In genomic region chr17:75110252-75111205, GRCm38 (mm10) we compare ENCODE assay signal across 11 mouse cellular contexts.
A peak's percentile ranks its signal among the peaks of the same experiment; 100 is the strongest.
DNase-seq lines count a peak whose midpoint lies in the region; ATAC-seq and TF ChIP-seq lines count a peak whose summit lies in the region.
"Had no signal": no experiment of that assay in that cellular context is flagged by ENCODE, and none has a peak within 500 bp of the region (broad histone marks: within the 10 kb centered on the region; RNA-seq: fewer than 3 reads in every experiment).

No protein-coding gene starts in this region.

- no peaks in the 10 kb centered on the region for H3K9me3 ChIP-seq in stomach, postnatal 0 days (ENCODE audit: control insufficient read depth, low read length)
- H3K9me3 ChIP-seq: midbrain, embryonic 10.5 days had no signal

- intact Hi-C loops in left cerebral cortex, postnatal 25 days (cut with DNase I), result no loop called here

- H3K4me3 ChIP-seq in stomach, postnatal 0 days (ENCODE audit: low read depth, low read length), result no peak overlapping the region
- H3K4me3 ChIP-seq: midbrain, embryonic 10.5 days had no signal

- no peaks in the 10 kb centered on the region for H3K27me3 ChIP-seq in stomach, postnatal 0 days (ENCODE audit: control insufficient read depth, insufficient read depth, low read length)

- peak overlapping the region; percentile 79 for H3K27ac ChIP-seq in stomach, postnatal 0 days (replicated peaks)
- H3K27ac ChIP-seq: midbrain, embryonic 10.5 days had no signal

- no peak overlapping the region for H3K4me2 ChIP-seq in stomach, postnatal 0 days (replicated peaks; ENCODE audit: low read depth)

- TF ChIP-seq CTCF in stomach, postnatal 0 days (IDR thresholded peaks at IDR 0.05; ENCODE audit: low read depth), result no peak

- no peak for TF ChIP-seq EP300 in stomach, postnatal 0 days (optimal IDR thresholded peaks at IDR 0.05)

- peak; percentile 92 for ATAC-seq in stomach, postnatal 0 days (ENCODE audit: low FRiP score, low TSS enrichment)

- WGBS in stomach, postnatal 0 days, result 61% methylated on average over 16 of the region's 16 CpGs

- no peaks in the 10 kb centered on the region for H3K4me1 ChIP-seq in stomach, postnatal 0 days (replicated peaks; ENCODE audit: control insufficient read depth, insufficient read depth)
- H3K4me1 ChIP-seq: midbrain, embryonic 10.5 days had no signal

- no peaks in the 10 kb centered on the region for H3K36me3 ChIP-seq in stomach, postnatal 0 days (ENCODE audit: control insufficient read depth, insufficient read depth, low read length)
- H3K36me3 ChIP-seq: midbrain, embryonic 10.5 days had no signal

- DNase-seq in adrenal gland, adult (ENCODE audit: inconsistent age in 2 of 2, low spot score in 1 of 2), result peak; percentile 53 to 83
- no peak for DNase-seq in adrenal gland, postnatal 4 days (ENCODE audit: low spot score in 2 of 2)
- DNase-seq in urinary bladder, postnatal 25 days (ENCODE audit: low spot score), result peak; percentile 29
- no peak for DNase-seq in urinary bladder, postnatal 4 days (ENCODE audit: low spot score in 2 of 2)
- DNase-seq in kidney, postnatal 36 days, result peak; percentile 37 to 49
- peak; percentile 66 for DNase-seq in stomach, postnatal 0 days (ENCODE audit: low spot score)
- no peak for DNase-seq in left cerebral cortex, postnatal 25 days (ENCODE audit: low spot score in 2 of 2)
- DNase-seq in ovary, adult 18-20 months (ENCODE audit: low spot score), result no peak
- DNase-seq: cerebellum, adult 8-10 months; spleen, adult 18-20 months had no signal

- no peak overlapping the region for H3K9ac ChIP-seq in stomach, postnatal 0 days (ENCODE audit: low read length)

Comparison
In these comparisons a context has a peak if more than half of its experiments do, and no peak if none do; other contexts are left out.
1. DNase-seq: peak in adrenal gland, adult (2 of 2), urinary bladder, postnatal 25 days (single experiment), kidney, postnatal 36 days (2 of 2) and stomach, postnatal 0 days (single experiment); none in adrenal gland, postnatal 4 days (0 of 2), urinary bladder, postnatal 4 days (0 of 2), left cerebral cortex, postnatal 25 days (0 of 2) and ovary, adult 18-20 months (single experiment).